In genomic region chr2:129947847-129948553, GRCm38 (mm10) we compare ENCODE assay signal across 7 mouse cellular contexts.
DNase-seq lines count a peak whose midpoint lies in the region; ATAC-seq and TF ChIP-seq lines count a peak whose summit lies in the region.

No protein-coding gene starts in this region.

- no peaks in the 10 kb centered on the region for H3K27me3 ChIP-seq in E14TG2a.4 (ENCODE audit: insufficient read depth, low read length)
- no peaks in the 10 kb centered on the region for H3K27me3 ChIP-seq in ES-Bruce4 (ENCODE audit: control insufficient read depth, insufficient read depth, low read length, poor library complexity, severe bottlenecking)
- no peaks in the 10 kb centered on the region for H3K27me3 ChIP-seq in lung, postnatal 0 days (replicated peaks; ENCODE audit: insufficient read depth, low read length)

- ATAC-seq in granulocyte monocyte progenitor cell, adult 5-6 weeks (replicated peaks; ENCODE audit: poor library complexity, severe bottlenecking): 0 out of 2 replicates have a peak, but pooled peaks have one; percentile 12
- ATAC-seq in lung, postnatal 0 days: peak; percentile 38; the same call in 1 of the 2 replicates

- no peak for TF ChIP-seq POLR2A in ES-Bruce4 (IDR thresholded peaks at IDR 0.05; ENCODE audit: insufficient read depth, low read length)

- H3K36me3 ChIP-seq in E14TG2a.4 (ENCODE audit: insufficient read depth, low read length): no peaks in the 10 kb centered on the region
- no peaks in the 10 kb centered on the region for H3K36me3 ChIP-seq in ES-Bruce4 (ENCODE audit: control insufficient read depth, insufficient read depth, low read length, poor library complexity, severe bottlenecking)
- H3K36me3 ChIP-seq in lung, postnatal 0 days (ENCODE audit: insufficient read depth, low read length): no peaks in the 10 kb centered on the region

- TF ChIP-seq CTCF in E14TG2a.4 (conservative IDR thresholded peaks at IDR 0.05; ENCODE audit: low read length): no peak
- TF ChIP-seq CTCF in ES-Bruce4 (IDR thresholded peaks at IDR 0.05; ENCODE audit: low read depth, low read length): no peak
- no peak for TF ChIP-seq CTCF in lung, postnatal 0 days (IDR thresholded peaks at IDR 0.05)

- H3K27ac ChIP-seq in ES-Bruce4 (ENCODE audit: insufficient read depth, low read length): no peak overlapping the region
- H3K27ac ChIP-seq in lung, postnatal 0 days (ENCODE audit: low read length): no peak overlapping the region

- no peak overlapping the region for H3K9ac ChIP-seq in ES-Bruce4 (ENCODE audit: low read depth, poor library complexity, severe bottlenecking)
- H3K9ac ChIP-seq in lung, postnatal 0 days (replicated peaks; ENCODE audit: low read depth): no peak overlapping the region

- H3K9me3 ChIP-seq in E14TG2a.4 (ENCODE audit: low read length) (peaks cover 28% of the 10 kb centered on the region), ES-Bruce4 (replicated peaks; ENCODE audit: control insufficient read depth, insufficient read depth, low read length, poor library complexity, severe bottlenecking) (no peaks in the 10 kb centered on the region)
- no peaks in the 10 kb centered on the region for H3K9me3 ChIP-seq in lung, postnatal 0 days (ENCODE audit: low read length)

- H3K4me3 ChIP-seq in E14TG2a.4 (replicated peaks; ENCODE audit: low read length) (peak overlapping the region; percentile 61), ES-Bruce4 (ENCODE audit: low read depth, low read length) (peak overlapping the region; percentile 2; the same call in 1 of the 2 replicates)
- peak overlapping the region; percentile 10; the same call in 1 of the 2 replicates for H3K4me3 ChIP-seq in lung, postnatal 0 days (ENCODE audit: low read depth, low read length)

- no peaks in the 10 kb centered on the region for H3K4me1 ChIP-seq in E14TG2a.4 (replicated peaks; ENCODE audit: low read depth, low read length)
- no peaks in the 10 kb centered on the region for H3K4me1 ChIP-seq in ES-Bruce4 (ENCODE audit: control insufficient read depth, insufficient read depth, low read length)
- no peaks in the 10 kb centered on the region for H3K4me1 ChIP-seq in lung, postnatal 0 days (ENCODE audit: insufficient read depth, low read depth, low read length)

- H3K4me2 ChIP-seq in lung, postnatal 0 days (replicated peaks; ENCODE audit: low read depth, low read length): peak overlapping the region; percentile 41

- 34% methylated on average over 19 of the region's 20 CpGs for WGBS in lung, postnatal 0 days

- TF ChIP-seq EP300 in ES-Bruce4 (IDR thresholded peaks at IDR 0.05; ENCODE audit: insufficient read depth, low read depth, low read length): no peak
- TF ChIP-seq EP300 in lung, postnatal 0 days (IDR thresholded peaks at IDR 0.05): no peak

- DNase-seq in lung, postnatal 0 days (ENCODE audit: low spot score): peak; percentile 11
- no peak for DNase-seq in testis, postnatal 10 days (ENCODE audit: low spot score)
- no peak for DNase-seq in right cerebral cortex, postnatal 14 days
- no peak for DNase-seq in adrenal gland, adult 2 months

Comparison
In these comparisons a context has a peak if more than half of its experiments do, and no peak if none do; other contexts are left out.
1. H3K4me3 ChIP-seq: peak in every context shown above with its lines; median percentile 61 in E14TG2a.4; 10 in lung, postnatal 0 days; 2 in ES-Bruce4.